Mouse (Mus musculus): ENCODE data around the gene Ankrd34c. TPM values are rescaled to one million over a fixed set of nuclear protein-coding genes. Genes with fewer than 3 reads are reported as not detected.

Ankrd34c gene
- total and polyA plus RNA-seq, 2 experiments from 2014 or later, result not detected

DNA sequence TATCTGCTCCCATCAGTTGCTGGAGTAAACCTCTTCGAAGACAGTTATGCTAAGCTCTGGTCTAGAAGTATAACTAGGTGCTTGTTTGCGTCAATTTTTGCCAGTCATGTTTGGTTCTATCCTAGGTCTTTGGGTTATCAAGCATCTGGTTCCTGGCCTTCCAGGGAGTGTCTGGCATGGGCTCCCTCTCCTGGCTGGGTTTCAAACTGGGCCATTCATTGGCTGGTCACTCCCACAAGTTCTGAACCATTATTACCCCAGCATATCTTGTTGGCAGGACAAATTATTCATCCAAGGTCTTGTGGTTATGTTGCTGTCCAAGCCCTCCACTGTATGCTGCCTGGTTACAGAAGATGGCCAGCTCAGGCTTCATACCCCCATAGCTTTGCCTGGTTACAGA lies 44.6 kb downstream of the Ankrd34c start:
- H3K9me3 ChIP-seq (replicated peaks; ENCODE audit: control insufficient read depth, low read length), result no peaks in the 10 kb centered on the region

DNA sequence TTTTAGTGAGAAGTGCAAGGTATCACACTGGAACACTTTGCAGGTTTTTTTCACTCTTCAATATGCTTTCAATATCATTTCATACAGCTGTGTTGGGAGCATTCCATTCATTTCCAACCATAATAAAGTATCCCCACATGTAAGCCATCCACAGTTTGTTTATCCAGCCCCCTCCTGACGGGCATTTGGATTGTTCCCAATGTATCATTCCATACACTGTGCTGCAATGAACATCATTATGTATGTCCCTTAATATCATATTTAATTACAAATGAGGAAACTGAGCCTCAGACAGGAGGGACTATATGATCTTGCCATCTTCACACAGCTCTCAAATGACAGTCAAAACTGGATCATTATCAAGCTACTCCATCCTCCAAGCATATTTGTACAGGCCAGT lies 49.1 kb downstream of the Ankrd34c start:
- WGBS, result 41% methylated on average over 1 of the region's 1 CpGs
- H3K4me1 ChIP-seq (ENCODE audit: control insufficient read depth, insufficient read depth), result no peaks in the 10 kb centered on the region
- no peaks in the 10 kb centered on the region for H3K36me3 ChIP-seq (replicated peaks; ENCODE audit: control insufficient read depth, insufficient read depth, low read length)
- no peaks in the 10 kb centered on the region for H3K9me3 ChIP-seq (replicated peaks; ENCODE audit: control insufficient read depth, low read length)
- no peaks in the 10 kb centered on the region for H3K27me3 ChIP-seq (ENCODE audit: control insufficient read depth, insufficient read depth, low read length)
- no peak overlapping the region for H3K9ac ChIP-seq (replicated peaks; ENCODE audit: low read depth, low read length)
- H3K4me3 ChIP-seq (ENCODE audit: low read depth, low read length), result no peak overlapping the region
- no peak for ATAC-seq (ENCODE audit: insufficient read depth, low read depth)
- TF ChIP-seq EP300 (IDR thresholded peaks at IDR 0.05; ENCODE audit: low read depth) (no peak), CTCF (IDR thresholded peaks at IDR 0.05; ENCODE audit: low read depth) (no peak)
- no peak for DNase-seq (ENCODE audit: low spot score)
- no peak overlapping the region for H3K4me2 ChIP-seq (ENCODE audit: low read depth, low read length)
- no peak overlapping the region for H3K27ac ChIP-seq (ENCODE audit: low read depth)

More for the DNA sequence above, 44.6 kb downstream of the Ankrd34c start:
- Histone ChIP-seq H3K4me2 (ENCODE audit: low read depth, low read length) (no peak overlapping the region), H3K27ac (ENCODE audit: low read depth) (no peak overlapping the region), H3K9ac (replicated peaks; ENCODE audit: low read depth, low read length) (no peak overlapping the region), H3K4me3 (ENCODE audit: low read depth, low read length) (no peak overlapping the region), H3K36me3 (replicated peaks; ENCODE audit: control insufficient read depth, insufficient read depth, low read length) (peaks cover 6% of the 10 kb centered on the region), H3K4me1 (ENCODE audit: control insufficient read depth, insufficient read depth) (no peaks in the 10 kb centered on the region), H3K27me3 (ENCODE audit: control insufficient read depth, insufficient read depth, low read length) (no peaks in the 10 kb centered on the region)
- DNase-seq (ENCODE audit: low spot score) (no peak), ATAC-seq (ENCODE audit: insufficient read depth, low read depth) (no peak)
- 79% methylated on average over 2 of the region's 2 CpGs for WGBS
- TF ChIP-seq EP300 (IDR thresholded peaks at IDR 0.05; ENCODE audit: low read depth) (no peak), CTCF (IDR thresholded peaks at IDR 0.05; ENCODE audit: low read depth) (no peak)

DNA sequence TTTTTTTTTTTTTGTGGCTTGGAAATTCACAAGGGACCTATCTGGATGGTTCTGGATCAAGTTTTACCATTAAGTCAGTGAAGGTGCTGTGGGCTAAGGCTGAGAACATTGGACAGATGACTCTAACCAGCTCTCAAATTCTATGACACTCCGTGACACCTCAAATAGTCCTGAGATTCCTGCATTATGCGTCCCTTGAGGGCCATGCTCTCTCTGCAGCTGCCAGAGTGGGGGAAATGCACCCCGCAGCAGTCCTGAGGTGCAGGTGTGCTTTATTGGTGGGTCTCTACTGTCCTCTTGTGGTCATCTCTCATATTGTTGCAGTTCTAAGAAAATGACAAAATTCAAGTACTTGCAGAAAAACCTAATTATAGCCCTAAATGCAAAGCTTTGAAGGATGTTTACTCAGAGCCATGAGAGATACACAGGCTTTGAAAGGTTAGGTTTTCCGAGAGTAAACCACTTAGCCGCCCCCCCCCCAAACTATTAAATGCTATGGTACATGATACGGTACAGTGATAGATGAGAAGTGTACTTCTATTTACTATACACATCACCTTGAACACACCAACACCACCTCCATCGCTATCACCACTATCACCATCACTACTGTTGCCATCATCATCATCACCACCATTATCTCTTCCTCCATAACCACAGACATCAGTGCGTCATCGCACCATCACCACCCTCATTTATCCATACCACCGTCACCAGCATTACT lies 50.6 kb downstream of the Ankrd34c start:
- Histone ChIP-seq H3K36me3 (replicated peaks; ENCODE audit: control insufficient read depth, insufficient read depth, low read length) (no peaks in the 10 kb centered on the region), H3K9me3 (replicated peaks; ENCODE audit: control insufficient read depth, low read length) (no peaks in the 10 kb centered on the region), H3K4me2 (ENCODE audit: low read depth, low read length) (no peak overlapping the region), H3K27ac (ENCODE audit: low read depth) (no peak overlapping the region), H3K27me3 (ENCODE audit: control insufficient read depth, insufficient read depth, low read length) (0 out of 2 replicates have a peak, but pooled peaks cover 3% of the 10 kb centered on the region), H3K9ac (replicated peaks; ENCODE audit: low read depth, low read length) (no peak overlapping the region), H3K4me1 (ENCODE audit: control insufficient read depth, insufficient read depth) (no peaks in the 10 kb centered on the region), H3K4me3 (ENCODE audit: low read depth, low read length) (no peak overlapping the region)
- DNase-seq (ENCODE audit: low spot score), result no peak
- 53% methylated on average over 10 of the region's 10 CpGs for WGBS
- TF ChIP-seq EP300 (IDR thresholded peaks at IDR 0.05; ENCODE audit: low read depth) (no peak), CTCF (IDR thresholded peaks at IDR 0.05; ENCODE audit: low read depth) (peak; percentile 53)
- ATAC-seq (ENCODE audit: insufficient read depth, low read depth), result no peak

DNA sequence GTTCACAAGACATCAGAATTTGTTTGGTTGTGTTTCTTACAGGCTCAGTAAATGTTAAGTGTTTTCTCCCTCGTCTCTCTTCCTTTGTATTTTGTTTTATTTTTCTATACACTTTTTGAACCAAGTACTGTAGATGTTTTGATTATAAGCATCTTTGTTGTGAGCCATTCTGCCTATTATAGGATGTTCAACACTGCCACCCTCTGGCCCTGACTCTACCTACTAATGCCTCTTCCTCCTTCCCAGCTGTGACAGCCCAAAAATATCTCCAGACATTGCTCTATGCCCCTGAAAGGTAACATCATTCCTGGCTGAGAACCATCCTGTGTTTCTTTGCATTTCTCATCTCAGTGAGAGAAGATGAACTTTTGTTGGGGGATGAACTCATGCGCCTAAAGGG lies 52.0 kb downstream of the Ankrd34c start:
- 0 out of 2 replicates have a peak, but pooled peaks cover 3% of the 10 kb centered on the region for H3K27me3 ChIP-seq (ENCODE audit: control insufficient read depth, insufficient read depth, low read length)
- TF ChIP-seq EP300 (IDR thresholded peaks at IDR 0.05; ENCODE audit: low read depth), result no peak
- TF ChIP-seq CTCF (IDR thresholded peaks at IDR 0.05; ENCODE audit: low read depth), result 0 out of 2 replicates have a peak, but pooled peaks have one; percentile 9

DNA sequence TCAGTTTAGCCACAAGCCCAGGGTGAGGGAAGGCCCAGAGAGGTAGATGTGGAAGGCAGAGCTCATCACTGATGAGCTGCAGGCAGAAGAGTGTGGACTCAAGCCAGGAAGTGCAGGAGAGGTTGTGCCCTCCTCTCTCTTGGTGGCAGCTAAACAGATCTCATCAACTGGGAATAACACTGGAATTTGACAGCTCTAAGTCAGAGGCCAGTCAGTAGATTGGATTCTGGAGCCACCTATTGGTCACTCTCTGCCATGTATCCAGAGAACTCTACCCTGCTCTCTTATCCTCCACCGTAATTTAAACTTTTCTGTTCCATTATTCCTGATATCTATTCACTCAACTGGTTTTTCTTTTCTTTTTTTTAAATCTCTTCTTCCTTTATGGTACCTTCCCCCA lies 59.3 kb downstream of the Ankrd34c start:
- no peak for ATAC-seq (ENCODE audit: insufficient read depth, low read depth)
- no peak overlapping the region for H3K27ac ChIP-seq (ENCODE audit: low read depth)

More for the DNA sequence above, 52.0 kb downstream of the Ankrd34c start:
- ATAC-seq (ENCODE audit: insufficient read depth, low read depth) (no peak), DNase-seq (ENCODE audit: low spot score) (no peak)
- WGBS, result 49% methylated on average over 2 of the region's 2 CpGs
- Histone ChIP-seq H3K4me3 (ENCODE audit: low read depth, low read length) (no peak overlapping the region), H3K4me1 (ENCODE audit: control insufficient read depth, insufficient read depth) (no peaks in the 10 kb centered on the region), H3K9ac (replicated peaks; ENCODE audit: low read depth, low read length) (no peak overlapping the region), H3K36me3 (replicated peaks; ENCODE audit: control insufficient read depth, insufficient read depth, low read length) (no peaks in the 10 kb centered on the region), H3K4me2 (ENCODE audit: low read depth, low read length) (no peak overlapping the region), H3K27ac (ENCODE audit: low read depth) (no peak overlapping the region), H3K9me3 (replicated peaks; ENCODE audit: control insufficient read depth, low read length) (no peaks in the 10 kb centered on the region)

More for the DNA sequence above, 59.3 kb downstream of the Ankrd34c start:
- H3K4me1 ChIP-seq (ENCODE audit: control insufficient read depth, insufficient read depth), result no peaks in the 10 kb centered on the region
- H3K4me3 ChIP-seq (ENCODE audit: low read depth, low read length), result no peak overlapping the region
- peak; percentile 21 for DNase-seq (ENCODE audit: low spot score)
- TF ChIP-seq CTCF (IDR thresholded peaks at IDR 0.05; ENCODE audit: low read depth) (peak; percentile 50), EP300 (IDR thresholded peaks at IDR 0.05; ENCODE audit: low read depth) (no peak)
- H3K9ac ChIP-seq (replicated peaks; ENCODE audit: low read depth, low read length), result no peak overlapping the region
- no peaks in the 10 kb centered on the region for H3K9me3 ChIP-seq (replicated peaks; ENCODE audit: control insufficient read depth, low read length)
- 46% methylated on average over 1 of the region's 1 CpGs for WGBS
- H3K36me3 ChIP-seq (replicated peaks; ENCODE audit: control insufficient read depth, insufficient read depth, low read length), result no peaks in the 10 kb centered on the region
- 0 out of 2 replicates have a peak, but pooled peaks cover 3% of the 10 kb centered on the region for H3K27me3 ChIP-seq (ENCODE audit: control insufficient read depth, insufficient read depth, low read length)
- no peak overlapping the region for H3K4me2 ChIP-seq (ENCODE audit: low read depth, low read length)

Other genes starting within 250 kb of the Ankrd34c start
- gene Minar1, start 115.3 kb downstream of the Ankrd34c start, total RNA-seq (2014; rRNA removed; ENCODE audit: low replicate concordance), result 0.04 TPM in 1 of 2 replicates, not detected in the other
- gene Minar1, start 115.3 kb downstream of the Ankrd34c start, polyA plus RNA-seq (2015; fragmentation: Nextera tagmentation; extraction: Ambion mirVana), result 0.04 TPM in 1 of 2 replicates, not detected in the other
- gene Tmed3, start 33.4 kb downstream of the Ankrd34c start, total RNA-seq (2014; rRNA removed; ENCODE audit: low replicate concordance), result 72.4 and 126 TPM in 2 replicates
- gene Tmed3, start 33.4 kb downstream of the Ankrd34c start, polyA plus RNA-seq (2015; fragmentation: Nextera tagmentation; extraction: Ambion mirVana), result 56.0 and 66.7 TPM in 2 replicates
- gene Rasgrf1, start 171.4 kb upstream of the Ankrd34c start, total RNA-seq (2014; rRNA removed; ENCODE audit: low replicate concordance), result not detected in 2 replicates
- not detected in 2 replicates for gene Rasgrf1, start 171.4 kb upstream of the Ankrd34c start, polyA plus RNA-seq (2015; fragmentation: Nextera tagmentation; extraction: Ambion mirVana)